Mouse (Mus musculus) ES-E14 (cell line): ENCODE data around the gene Nkpd1. TPM values are rescaled to one million over a fixed set of nuclear protein-coding genes. Genes with fewer than 3 reads are reported as not detected.
A peak's percentile ranks its signal among the peaks of the same experiment; 100 is the strongest.

Source experiments
- DNase-seq: peaks from one replicate; pipeline ENCODE4 v3.0.0-alpha.2; 2013; ENCODE audit warnings: low read depth, low spot score
- H3K27ac ChIP-seq: 2 replicates; pipeline ENCODE4 v1.5.1; 2012; ENCODE audit warnings: low read depth, mild to moderate bottlenecking, low read length, moderate library complexity, mixed read lengths; ENCODE audit not compliant: poor library complexity, insufficient read depth, severe bottlenecking
- H3K36me3 ChIP-seq: 2 replicates; pipeline ENCODE4 v1.6.1; 2012; ENCODE audit warnings: mild to moderate bottlenecking, low read length, moderate library complexity, mixed read lengths; ENCODE audit not compliant: control insufficient read depth, poor library complexity, insufficient read depth, severe bottlenecking
- H3K4me1 ChIP-seq, 2 experiments: fragments of 150-350 bp in 1 of 2; sonication (generic) in 1 of 2; 2 replicates each; pipeline ENCODE4 v1.6.1; 2012; ENCODE audit warnings: low read length in 2 of 2, mild to moderate bottlenecking in 1 of 2, mixed read lengths in 1 of 2; ENCODE audit not compliant: control insufficient read depth in 2 of 2, insufficient read depth in 2 of 2, poor library complexity in 1 of 2
- H3K4me3 ChIP-seq, 2 experiments: fragments of 150-350 bp in 1 of 2; sonication (generic) in 1 of 2; 2 replicates each; pipeline ENCODE4 v1.5.1; 2012; ENCODE audit warnings: low read length in 2 of 2, low read depth in 1 of 2, mild to moderate bottlenecking in 1 of 2, mixed read lengths in 1 of 2; ENCODE audit not compliant: insufficient read depth in 1 of 2, poor library complexity in 1 of 2, severe bottlenecking in 1 of 2
- H3K9ac ChIP-seq: 2 replicates; pipeline ENCODE4 v1.6.1; 2012; ENCODE audit warnings: low read depth, mild to moderate bottlenecking, low read length, mixed read lengths; ENCODE audit not compliant: poor library complexity, insufficient read depth, severe bottlenecking
- H3K9me3 ChIP-seq: fragments of 150-350 bp; sonication (generic); 2 replicates; pipeline ENCODE4 v1.6.1; 2012; ENCODE audit warnings: low read depth, mild to moderate bottlenecking, low read length; ENCODE audit not compliant: control insufficient read depth, insufficient read depth
- CHD2 ChIP-seq: IDR thresholded peaks from 2 replicates; pipeline ENCODE4 v1.6.1; 2014; ENCODE audit warnings: mild to moderate bottlenecking, low read depth, low read length, inconsistent platforms
- HCFC1 ChIP-seq: IDR thresholded peaks from 2 replicates; pipeline ENCODE4 v1.6.1; 2012; ENCODE audit warnings: low read length, inconsistent platforms, borderline replicate concordance; ENCODE audit not compliant: insufficient read depth
- MAFK ChIP-seq: IDR thresholded peaks from 2 replicates; pipeline ENCODE4 v1.6.1; 2014; ENCODE audit warnings: mild to moderate bottlenecking, low read depth, low read length, inconsistent platforms; ENCODE audit not compliant: insufficient read depth
- ZC3H11A ChIP-seq: IDR thresholded peaks from 2 replicates; pipeline ENCODE4 v1.6.1; 2012; ENCODE audit warnings: low read depth, mild to moderate bottlenecking, inconsistent platforms, low read length, borderline replicate concordance
- ZNF384 ChIP-seq: IDR thresholded peaks from 2 replicates; pipeline ENCODE4 v1.6.1; 2012; ENCODE audit warnings: low read depth, low read length, inconsistent platforms
- in situ Hi-C, 2 experiments: fragments of 600-800 bp; cut with MboI; formaldehyde crosslinking; loops; one replicate each; pipeline ENCODE4 v1.15.1; 2025; ENCODE audit warnings: low sequenced_read_pairs in 2 of 2, inconsistent platforms in 1 of 2; ENCODE audit not compliant: unreplicated experiment in 2 of 2
- total RNA-seq: library from RNA; depleted of rRNA; stranded (reverse); fragments of 300-350 nt; gene quantifications from 2 replicates; pipeline ENCODE4 v1.2.3, GENCODE M21; 2012

Nkpd1 gene
- total RNA-seq, 1 experiment, result 0.54 TPM

DNA sequence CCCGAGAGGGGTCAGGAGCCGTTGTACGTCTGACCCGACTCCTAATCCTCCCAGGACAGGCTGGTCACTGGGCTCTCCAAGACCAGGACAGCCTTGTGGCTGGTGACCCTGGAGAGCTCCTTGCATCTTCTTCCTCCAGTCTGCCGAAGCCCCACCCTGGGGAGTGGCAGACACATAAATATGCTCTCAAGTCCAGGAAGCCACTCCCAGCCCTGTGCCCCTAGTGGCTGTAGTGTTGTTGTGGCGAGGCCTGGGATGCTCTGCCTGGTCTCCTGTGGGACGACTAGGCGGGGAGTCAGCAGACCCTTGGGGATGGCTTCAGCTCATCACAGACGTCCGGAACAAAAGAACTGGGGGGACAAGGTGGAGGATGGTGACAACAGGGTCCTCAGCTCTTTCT, 13.4 kb downstream of the Nkpd1 start:
- TF ChIP-seq ZNF384 (no peak), MAFK (no peak), HCFC1 (no peak), ZC3H11A (no peak), CHD2 (no peak)
- Histone ChIP-seq H3K27ac (no peak overlapping the region), H3K36me3 (peaks cover 25% of the 10 kb centered on the region), H3K9me3 (no peaks in the 10 kb centered on the region), H3K9ac (no peak overlapping the region), H3K4me3 (no peak overlapping the region), H3K4me1 (peaks cover 2 to 6% of the 10 kb centered on the region in 2 experiments; a peak in 2 of 4 replicates)
- in situ Hi-C loops, result no loop called here
- DNase-seq, result no peak

DNA sequence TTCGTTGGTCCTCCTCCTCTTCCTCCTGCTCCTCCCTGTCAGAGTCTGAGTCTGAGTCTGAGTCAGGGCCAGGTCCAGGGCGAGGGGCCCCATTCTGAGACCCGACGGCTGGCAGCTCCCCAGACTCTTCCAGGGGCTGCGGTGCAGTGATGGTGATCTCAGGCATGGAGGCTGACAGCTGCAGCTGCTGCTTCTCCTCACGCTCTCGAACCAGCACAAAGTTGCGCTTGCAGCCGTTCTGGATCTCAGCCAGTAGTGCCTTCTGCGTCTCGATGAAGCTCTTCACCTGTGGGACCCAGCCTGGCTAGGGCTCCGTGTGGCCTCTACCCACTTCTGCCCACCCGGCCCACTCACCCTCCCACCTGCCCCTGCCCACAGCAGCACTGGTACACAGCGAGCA, 14.6 kb downstream of the Nkpd1 start:
- Histone ChIP-seq H3K4me1 (peaks cover 2 to 6% of the 10 kb centered on the region in 2 experiments; a peak in 2 of 4 replicates), H3K9me3 (no peaks in the 10 kb centered on the region), H3K4me3 (peak overlapping the region in 1 of 2 experiments; percentile 45; a peak in 1 of 4 replicates), H3K27ac (no peak overlapping the region), H3K9ac (no peak overlapping the region), H3K36me3 (peaks cover 26% of the 10 kb centered on the region)
- no peak for TF ChIP-seq ZNF384
- TF ChIP-seq CHD2, result no peak
- TF ChIP-seq ZC3H11A, result no peak
- TF ChIP-seq HCFC1, result no peak
- no peak for TF ChIP-seq MAFK
- DNase-seq, result no peak
- in situ Hi-C loops, result no loop called here

DNA sequence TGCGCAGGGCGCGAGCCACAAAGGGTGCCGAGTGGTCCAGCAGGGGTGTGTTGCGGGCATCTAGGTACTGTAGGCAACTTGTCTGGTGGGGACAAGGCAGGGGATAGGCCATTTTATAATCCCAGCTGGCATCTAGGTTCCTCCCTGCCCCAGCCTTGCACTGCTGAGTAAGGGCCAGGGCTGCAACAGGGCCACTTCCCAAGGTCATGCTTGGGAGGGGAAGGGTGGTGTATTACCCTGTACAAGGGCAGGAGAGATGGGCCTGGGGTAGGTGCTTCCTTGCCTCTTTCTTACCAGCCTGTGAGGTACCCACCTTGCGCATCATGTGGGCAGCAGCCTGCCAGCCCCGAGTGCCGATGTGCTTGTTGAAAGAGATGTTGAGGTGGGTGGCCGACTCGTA, 17.0 kb downstream of the Nkpd1 start:
- Histone ChIP-seq H3K4me3 (no peak overlapping the region), H3K36me3 (peaks cover 31% of the 10 kb centered on the region), H3K9ac (no peak overlapping the region), H3K27ac (no peak overlapping the region), H3K9me3 (peaks cover 5% of the 10 kb centered on the region), H3K4me1 (peaks cover 2 to 6% of the 10 kb centered on the region in 2 experiments; a peak in 2 of 4 replicates)
- no peak for TF ChIP-seq ZNF384
- TF ChIP-seq MAFK, result no peak
- no peak for TF ChIP-seq HCFC1
- TF ChIP-seq ZC3H11A, result no peak
- no peak for DNase-seq
- in situ Hi-C loops, result no loop called here

DNA sequence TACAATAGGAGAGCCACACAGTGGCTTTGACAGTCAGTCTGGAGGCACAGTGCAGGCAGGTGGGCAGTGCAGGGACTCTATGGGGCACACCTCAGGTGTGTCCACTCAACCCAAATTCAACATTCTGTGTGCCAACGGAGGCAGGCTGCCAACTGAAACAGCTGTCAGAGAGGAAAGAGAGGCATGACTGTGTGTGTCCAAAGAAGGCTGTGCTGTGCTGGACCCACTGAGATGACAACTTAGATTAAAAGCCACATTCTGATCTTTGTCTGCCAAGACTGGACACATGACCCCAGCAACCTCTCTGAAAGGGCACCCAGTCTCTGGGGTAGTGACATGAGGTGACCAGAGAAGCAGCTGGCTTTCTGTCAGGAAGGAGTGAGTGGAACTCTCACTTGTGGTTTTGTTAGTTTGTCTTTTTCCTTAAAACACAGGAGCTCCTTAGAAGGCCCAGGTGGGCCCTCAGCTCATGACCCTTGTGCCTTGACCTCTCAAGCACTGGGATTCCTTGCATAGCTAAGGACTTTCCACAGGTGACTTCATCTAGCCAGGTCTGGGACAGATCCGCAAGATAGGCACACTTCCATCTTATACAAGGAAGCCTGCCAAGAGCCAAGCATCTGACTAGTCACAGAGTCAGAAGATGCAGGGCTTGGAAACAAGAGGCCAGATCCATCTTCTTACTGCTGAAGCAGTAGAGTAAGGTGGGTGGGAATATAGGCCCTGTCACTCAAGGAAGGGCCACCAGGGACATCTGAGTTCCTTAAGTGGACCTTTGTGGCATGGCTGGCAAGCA, 23.3 kb downstream of the Nkpd1 start:
- Histone ChIP-seq H3K9ac (no peak overlapping the region), H3K4me3 (no peak overlapping the region), H3K4me1 (no peaks in the 10 kb centered on the region), H3K36me3 (peaks cover 23% of the 10 kb centered on the region; the same call in 1 of the 2 replicates), H3K9me3 (peaks cover 20% of the 10 kb centered on the region), H3K27ac (no peak overlapping the region)
- in situ Hi-C loops, result no loop called here
- DNase-seq, result no peak
- TF ChIP-seq ZC3H11A (no peak), ZNF384 (no peak), MAFK (no peak), CHD2 (no peak), HCFC1 (no peak)
